Mouse (Mus musculus): ENCODE measurements around the gene Ccdc172.

DNA sequence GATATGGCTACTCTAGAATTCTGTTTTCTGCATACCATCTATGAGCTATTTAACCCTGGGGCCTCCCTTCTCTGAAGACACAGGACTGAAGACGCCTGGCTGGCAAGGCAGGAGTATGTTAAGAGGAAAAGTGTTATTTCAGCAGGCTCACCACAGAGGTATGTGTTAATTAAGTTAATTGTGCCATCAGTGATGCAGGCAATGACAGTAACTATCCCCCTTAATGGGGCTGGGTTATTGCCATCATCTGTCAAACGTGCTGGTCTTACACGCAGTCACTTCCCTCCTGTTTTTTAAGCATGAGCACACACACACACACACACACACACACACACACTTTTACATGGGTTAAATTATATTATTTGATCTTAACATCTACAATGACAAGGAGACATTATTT is 48.0 kb upstream of the Ccdc172 start:
- TF ChIP-seq CTCF (IDR thresholded peaks at IDR 0.05; ENCODE audit: borderline replicate concordance, extremely low read depth, insufficient read depth, insufficient read length) (no peak), POLR2A (IDR thresholded peaks at IDR 0.05; ENCODE audit: borderline replicate concordance, extremely low read depth, insufficient read depth, insufficient read length, poor library complexity, severe bottlenecking) (no peak)

All from brain, embryonic 14.5 days (tissue).